Mouse (Mus musculus): ENCODE results near the gene Mobp. TPM values are rescaled to one million over a fixed set of nuclear protein-coding genes. Genes with fewer than 3 reads are reported as not detected.

Gene Mobp
- polyA plus RNA-seq, 1 experiment = not detected

GRCm38 (mm10) chr9:120191362-120192098 lies 42.0 kb downstream of the Mobp start:
- Histone ChIP-seq H3K36me3 (ENCODE audit: control insufficient read depth, insufficient read depth, low read length) (no peaks in the 10 kb centered on the region), H3K27ac (ENCODE audit: insufficient read depth, low read depth, low read length) (no peak overlapping the region), H3K4me1 (ENCODE audit: control insufficient read depth, insufficient read depth, insufficient read length, low read length) (no peaks in the 10 kb centered on the region; the same call in 1 of the 2 replicates), H3K27me3 (ENCODE audit: control insufficient read depth, insufficient read depth, low read length) (0 out of 2 replicates have a peak, but pooled peaks cover 3% of the 10 kb centered on the region), H3K4me3 (ENCODE audit: low read depth, low read length) (peak overlapping the region; percentile 59)
- 20% methylated on average over 21 of the region's 21 CpGs for WGBS
- TF ChIP-seq CTCF (IDR thresholded peaks at IDR 0.05; ENCODE audit: extremely low read depth, insufficient read length, insufficient replicate concordance, low read depth, low read length) (peak; percentile 85; the same call in 1 of the 2 replicates), POLR2A (IDR thresholded peaks at IDR 0.05; ENCODE audit: low read depth, low read length) (no peak)

- WGBS = 70% methylated on average over 7 of the region's 7 CpGs
- TF ChIP-seq CTCF (IDR thresholded peaks at IDR 0.05; ENCODE audit: extremely low read depth, insufficient read length, insufficient replicate concordance, low read depth, low read length) (no peak), POLR2A (IDR thresholded peaks at IDR 0.05; ENCODE audit: low read depth, low read length) (no peak)
- Histone ChIP-seq H3K4me1 (ENCODE audit: control insufficient read depth, insufficient read depth, insufficient read length, low read length) (no peaks in the 10 kb centered on the region; the same call in 1 of the 2 replicates), H3K27me3 (ENCODE audit: control insufficient read depth, insufficient read depth, low read length) (0 out of 2 replicates have a peak, but pooled peaks cover 3% of the 10 kb centered on the region), H3K36me3 (ENCODE audit: control insufficient read depth, insufficient read depth, low read length) (no peaks in the 10 kb centered on the region), H3K4me3 (ENCODE audit: low read depth, low read length) (no peak overlapping the region), H3K27ac (ENCODE audit: insufficient read depth, low read depth, low read length) (no peak overlapping the region)
These were observed 43.2 kb downstream of the Mobp start for GRCm38 (mm10) chr9:120192742-120193141.

GRCm38 (mm10) chr9:120200873-120201272 lies 51.4 kb downstream of the Mobp start:
- Histone ChIP-seq H3K4me1 (ENCODE audit: control insufficient read depth, insufficient read depth, insufficient read length, low read length) (no peaks in the 10 kb centered on the region), H3K27ac (ENCODE audit: insufficient read depth, low read depth, low read length) (no peak overlapping the region), H3K4me3 (ENCODE audit: low read depth, low read length) (no peak overlapping the region), H3K36me3 (ENCODE audit: control insufficient read depth, insufficient read depth, low read length) (no peaks in the 10 kb centered on the region), H3K27me3 (ENCODE audit: control insufficient read depth, insufficient read depth, low read length) (no peaks in the 10 kb centered on the region)
- 44% methylated on average over 4 of the region's 4 CpGs for WGBS
- TF ChIP-seq POLR2A (IDR thresholded peaks at IDR 0.05; ENCODE audit: low read depth, low read length) = no peak
- no peak for TF ChIP-seq CTCF (IDR thresholded peaks at IDR 0.05; ENCODE audit: extremely low read depth, insufficient read length, insufficient replicate concordance, low read depth, low read length)

- no peaks in the 10 kb centered on the region for H3K4me1 ChIP-seq (ENCODE audit: control insufficient read depth, insufficient read depth, insufficient read length, low read length)
- no peaks in the 10 kb centered on the region for H3K36me3 ChIP-seq (ENCODE audit: control insufficient read depth, insufficient read depth, low read length)
- no peaks in the 10 kb centered on the region for H3K27me3 ChIP-seq (ENCODE audit: control insufficient read depth, insufficient read depth, low read length)
- H3K4me3 ChIP-seq (ENCODE audit: low read depth, low read length) = no peak overlapping the region
- 70% methylated on average over 7 of the region's 7 CpGs for WGBS
- H3K27ac ChIP-seq (ENCODE audit: insufficient read depth, low read depth, low read length) = no peak overlapping the region
- TF ChIP-seq POLR2A (IDR thresholded peaks at IDR 0.05; ENCODE audit: low read depth, low read length) (no peak), CTCF (IDR thresholded peaks at IDR 0.05; ENCODE audit: extremely low read depth, insufficient read length, insufficient replicate concordance, low read depth, low read length) (no peak)
These were observed 52.2 kb downstream of the Mobp start for GRCm38 (mm10) chr9:120201743-120202142.

GRCm38 (mm10) chr9:120202683-120203082 lies 53.2 kb downstream of the Mobp start:
- peak; percentile 65 for TF ChIP-seq CTCF (IDR thresholded peaks at IDR 0.05; ENCODE audit: extremely low read depth, insufficient read length, insufficient replicate concordance, low read depth, low read length)
- TF ChIP-seq POLR2A (IDR thresholded peaks at IDR 0.05; ENCODE audit: low read depth, low read length) = no peak
- WGBS = 39% methylated on average over 12 of the region's 12 CpGs
- Histone ChIP-seq H3K4me3 (ENCODE audit: low read depth, low read length) (no peak overlapping the region), H3K27ac (ENCODE audit: insufficient read depth, low read depth, low read length) (no peak overlapping the region), H3K36me3 (ENCODE audit: control insufficient read depth, insufficient read depth, low read length) (no peaks in the 10 kb centered on the region), H3K4me1 (ENCODE audit: control insufficient read depth, insufficient read depth, insufficient read length, low read length) (no peaks in the 10 kb centered on the region), H3K27me3 (ENCODE audit: control insufficient read depth, insufficient read depth, low read length) (no peaks in the 10 kb centered on the region)

- Histone ChIP-seq H3K4me1 (ENCODE audit: control insufficient read depth, insufficient read depth, insufficient read length, low read length) (no peaks in the 10 kb centered on the region), H3K4me3 (ENCODE audit: low read depth, low read length) (no peak overlapping the region), H3K36me3 (ENCODE audit: control insufficient read depth, insufficient read depth, low read length) (no peaks in the 10 kb centered on the region), H3K27me3 (ENCODE audit: control insufficient read depth, insufficient read depth, low read length) (no peaks in the 10 kb centered on the region), H3K27ac (ENCODE audit: insufficient read depth, low read depth, low read length) (no peak overlapping the region)
- WGBS = 45% methylated on average over 10 of the region's 10 CpGs
- TF ChIP-seq CTCF (IDR thresholded peaks at IDR 0.05; ENCODE audit: extremely low read depth, insufficient read length, insufficient replicate concordance, low read depth, low read length) (no peak), POLR2A (IDR thresholded peaks at IDR 0.05; ENCODE audit: low read depth, low read length) (no peak)
These were observed 54.4 kb downstream of the Mobp start for GRCm38 (mm10) chr9:120203936-120204335.

GRCm38 (mm10) chr9:120206897-120207296 lies 57.4 kb downstream of the Mobp start:
- Histone ChIP-seq H3K27me3 (ENCODE audit: control insufficient read depth, insufficient read depth, low read length) (no peaks in the 10 kb centered on the region), H3K27ac (ENCODE audit: insufficient read depth, low read depth, low read length) (no peak overlapping the region), H3K36me3 (ENCODE audit: control insufficient read depth, insufficient read depth, low read length) (no peaks in the 10 kb centered on the region), H3K4me3 (ENCODE audit: low read depth, low read length) (no peak overlapping the region), H3K4me1 (ENCODE audit: control insufficient read depth, insufficient read depth, insufficient read length, low read length) (no peaks in the 10 kb centered on the region)
- WGBS = 78% methylated on average over 17 of the region's 17 CpGs
- TF ChIP-seq CTCF (IDR thresholded peaks at IDR 0.05; ENCODE audit: extremely low read depth, insufficient read length, insufficient replicate concordance, low read depth, low read length) (no peak), POLR2A (IDR thresholded peaks at IDR 0.05; ENCODE audit: low read depth, low read length) (no peak)
